Mouse (Mus musculus): ENCODE results near the gene Vps26a.

- TF ChIP-seq CTCF (IDR thresholded peaks at IDR 0.05; ENCODE audit: low read depth, low read length) (no peak), POLR2AphosphoS5 (IDR thresholded peaks at IDR 0.05; ENCODE audit: insufficient replicate concordance, low read depth, low read length) (no peak), GATA1 (IDR thresholded peaks at IDR 0.05; ENCODE audit: borderline replicate concordance, low read length) (no peak), TAL1 (conservative IDR thresholded peaks at IDR 0.05; ENCODE audit: low read depth, low read length) (no peak), GATA2 (IDR thresholded peaks at IDR 0.05; ENCODE audit: borderline replicate concordance, low read depth, low read length) (no peak)
Observed at GRCm38 (mm10) chr10:62485878-62486582, 575 bp downstream of the Vps26a start.
